Mouse (Mus musculus): ENCODE measurements at regions not wholly inside any gene's neighbourhood (a gene's known extent, or its start where the extent isn't known, plus 50 kb on each side); places are given as distances from the start of the nearest gene placed in this dataset.

- no peak for DNase-seq (ENCODE audit: low spot score)
- Histone ChIP-seq H3K4me1 (ENCODE audit: control insufficient read depth, insufficient read depth, low read length) (no peaks in the 10 kb centered on the region), H3K9ac (ENCODE audit: low read length) (no peak overlapping the region), H3K4me2 (ENCODE audit: low read depth, severe bottlenecking) (no peak overlapping the region), H3K9me3 (ENCODE audit: control insufficient read depth, low read length) (no peaks in the 10 kb centered on the region), H3K27me3 (ENCODE audit: control insufficient read depth, insufficient read depth, low read length) (no peaks in the 10 kb centered on the region), H3K4me3 (ENCODE audit: low read depth, low read length) (no peak overlapping the region), H3K27ac (replicated peaks; ENCODE audit: low read depth, low read length) (no peak overlapping the region), H3K36me3 (ENCODE audit: control insufficient read depth, insufficient read depth, low read length) (no peaks in the 10 kb centered on the region)
- no peak for ATAC-seq (ENCODE audit: insufficient number of reproducible peaks, low FRiP score, low TSS enrichment, low read depth)
- 94% methylated on average over 1 of the region's 1 CpGs for WGBS
Observed at GRCm38 (mm10) chr2:48733936-48734335, 80.0 kb upstream of the Acvr2a start.

- WGBS = 84% methylated on average over 6 of the region's 6 CpGs
- H3K27ac ChIP-seq (replicated peaks; ENCODE audit: low read depth, low read length) = no peak overlapping the region
- no peak overlapping the region for H3K4me2 ChIP-seq (ENCODE audit: low read depth, severe bottlenecking)
- H3K4me1 ChIP-seq (ENCODE audit: control insufficient read depth, insufficient read depth, low read length) = no peaks in the 10 kb centered on the region
- H3K27me3 ChIP-seq (ENCODE audit: control insufficient read depth, insufficient read depth, low read length) = no peaks in the 10 kb centered on the region
- H3K9me3 ChIP-seq (ENCODE audit: control insufficient read depth, low read length) = no peaks in the 10 kb centered on the region
- DNase-seq (ENCODE audit: low spot score) (no peak), ATAC-seq (ENCODE audit: insufficient number of reproducible peaks, low FRiP score, low TSS enrichment, low read depth) (no peak)
- H3K4me3 ChIP-seq (ENCODE audit: low read depth, low read length) = no peak overlapping the region
- H3K36me3 ChIP-seq (ENCODE audit: control insufficient read depth, insufficient read depth, low read length) = no peaks in the 10 kb centered on the region
- no peak overlapping the region for H3K9ac ChIP-seq (ENCODE audit: low read length)
Observed at GRCm38 (mm10) chr2:48734521-48734920, 79.4 kb upstream of the Acvr2a start.

- no peak for ATAC-seq (ENCODE audit: insufficient number of reproducible peaks, low FRiP score, low TSS enrichment, low read depth)
- Histone ChIP-seq H3K27me3 (ENCODE audit: control insufficient read depth, insufficient read depth, low read length) (no peaks in the 10 kb centered on the region), H3K9ac (ENCODE audit: low read length) (no peak overlapping the region), H3K27ac (replicated peaks; ENCODE audit: low read depth, low read length) (no peak overlapping the region), H3K36me3 (ENCODE audit: control insufficient read depth, insufficient read depth, low read length) (no peaks in the 10 kb centered on the region), H3K9me3 (ENCODE audit: control insufficient read depth, low read length) (no peaks in the 10 kb centered on the region), H3K4me3 (ENCODE audit: low read depth, low read length) (no peak overlapping the region), H3K4me1 (ENCODE audit: control insufficient read depth, insufficient read depth, low read length) (no peaks in the 10 kb centered on the region), H3K4me2 (ENCODE audit: low read depth, severe bottlenecking) (no peak overlapping the region)
- 90% methylated on average over 2 of the region's 2 CpGs for WGBS
- DNase-seq (ENCODE audit: low spot score) = no peak
Observed at GRCm38 (mm10) chr2:48736312-48736711, 77.6 kb upstream of the Acvr2a start.
